Mouse (Mus musculus) thymus, adult 2 months (tissue): ENCODE data around the gene Dgki.

ENCODE experiments used
- CTCF ChIP-seq: fragments of 200-500 bp; IDR thresholded peaks from 2 replicates; pipeline ENCODE4 v1.5.1; 2012; ENCODE audit warnings: mild to moderate bottlenecking, control low read depth, low read length, moderate library complexity, borderline replicate concordance; ENCODE audit not compliant: control insufficient read depth, poor library complexity, insufficient read depth; ENCODE audit errors: extremely low read depth
- POLR2A ChIP-seq: fragments of 200-500 bp; IDR thresholded peaks from 2 replicates; pipeline ENCODE4 v1.6.1; 2012; ENCODE audit warnings: mild to moderate bottlenecking, low read length, control low read depth, moderate library complexity; ENCODE audit not compliant: control insufficient read depth, poor library complexity, insufficient read depth; ENCODE audit errors: extremely low read depth

DNA sequence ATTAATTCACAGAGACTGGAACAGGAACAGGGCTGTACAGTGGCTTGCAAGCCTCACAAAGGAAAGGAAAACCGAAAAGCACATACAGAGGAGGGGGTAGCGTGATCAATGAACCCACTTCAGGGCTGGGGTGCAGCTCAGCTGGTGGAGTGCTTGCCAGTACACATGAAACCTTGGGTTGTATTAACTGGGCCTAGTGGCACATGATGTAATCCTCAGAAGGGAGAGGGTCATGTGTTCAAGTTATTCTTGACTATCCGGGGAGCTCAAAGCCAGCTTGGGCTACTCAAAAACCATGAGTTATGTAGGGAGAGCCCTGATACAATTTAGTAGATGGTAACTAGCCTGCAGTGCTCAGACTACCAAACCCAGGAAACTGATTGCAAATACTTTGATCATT, 244.3 kb downstream of the Dgki start:
- no peak for TF ChIP-seq CTCF
- no peak for TF ChIP-seq POLR2A
